Mouse (Mus musculus): ENCODE measurements around the gene Gm973. TPM values are rescaled to one million over a fixed set of nuclear protein-coding genes. Genes with fewer than 3 reads are reported as not detected.

The Gm973 gene
- total and polyA plus RNA-seq, 3 experiments, result 2.3 to 14.9 (median 7.6) TPM

- Histone ChIP-seq H3K4me2 (ENCODE audit: insufficient read depth, low read depth, poor library complexity, severe bottlenecking) (no peak overlapping the region), H3K27ac (ENCODE audit: insufficient read depth, low read depth) (no peak overlapping the region), H3K36me3 (replicated peaks in 1 of 2; ENCODE audit: control insufficient read depth in 1 of 2, insufficient read depth in 1 of 2, low read length in 1 of 2) (no peaks in the 10 kb centered on the region), H3K79me2 (replicated peaks; ENCODE audit: control insufficient read depth, extremely low read depth, insufficient read depth, poor library complexity, severe bottlenecking) (no peaks in the 10 kb centered on the region), H3K27me3 (replicated peaks) (no peaks in the 10 kb centered on the region), H3K9ac (ENCODE audit: insufficient read depth, low read depth) (no peak overlapping the region), H3K4me1 (ENCODE audit: control insufficient read depth in 1 of 2, insufficient read depth in 2 of 2) (peaks cover 4 to 19% of the 10 kb centered on the region in 2 experiments; a peak in 3 of 4 replicates), H3K9me3 (replicated peaks; ENCODE audit: low read length) (no peaks in the 10 kb centered on the region), H3K4me3 (replicated peaks in 1 of 3; ENCODE audit: low read depth in 2 of 3, low read length in 2 of 3, poor library complexity in 1 of 3) (no peak overlapping the region)
- no peak for DNase-seq (ENCODE audit: extremely low read depth)
- in situ Hi-C loops (cut with MboI; ENCODE audit: low pct_ligation_motif_present, low pct_unique_long_range_greater_than_20kb, low sequenced_read_pairs) (no loop called here), dilution Hi-C loops (cut with MboI; ENCODE audit: extremely low pct_ligation_motif_present, extremely low pct_unique_long_range_greater_than_20kb, low sequenced_read_pairs) (no loop called here)
- peak; percentile 32; the same call in 1 of the 2 replicates for TF ChIP-seq BHLHE40 (IDR thresholded peaks at IDR 0.05; ENCODE audit: low read depth, low read length)
- no peak for TF ChIP-seq RAD21 (IDR thresholded peaks at IDR 0.05; ENCODE audit: low read depth, low read length)
- no peak for TF ChIP-seq IRF4 (IDR thresholded peaks at IDR 0.05; ENCODE audit: low read depth, low read length)
- TF ChIP-seq E2F4 (IDR thresholded peaks at IDR 0.05; ENCODE audit: insufficient replicate concordance, low read depth, low read length), result no peak
Measured at GRCm38 (mm10) chr1:59578770-59579169, 62.7 kb downstream of the Gm973 start.

- TF ChIP-seq CHD1 (IDR thresholded peaks at IDR 0.05; ENCODE audit: low read depth, low read length), result no peak
- no peak for TF ChIP-seq NRF1 (IDR thresholded peaks at IDR 0.05; ENCODE audit: low read depth, low read length)
- 0 out of 2 replicates have a peak, but pooled peaks have one; percentile 9 for TF ChIP-seq ETS1 (conservative IDR thresholded peaks at IDR 0.05; ENCODE audit: low read depth, low read length)
- no peak for TF ChIP-seq POLR2AphosphoS2 (IDR thresholded peaks at IDR 0.05; ENCODE audit: low read depth, low read length)
- no peak for TF ChIP-seq PAX5 (IDR thresholded peaks at IDR 0.05; ENCODE audit: low read length)
- 0 out of 2 replicates have a peak, but pooled peaks have one; percentile 12 for TF ChIP-seq TCF12 (IDR thresholded peaks at IDR 0.05; ENCODE audit: low read depth, low read length)
- TF ChIP-seq RAD21 (IDR thresholded peaks at IDR 0.05; ENCODE audit: low read depth, low read length), result no peak
- TF ChIP-seq IRF4 (IDR thresholded peaks at IDR 0.05; ENCODE audit: low read depth, low read length), result no peak
- no peak for TF ChIP-seq MXI1 (IDR thresholded peaks at IDR 0.05; ENCODE audit: low read depth, low read length)
- dilution Hi-C loops (cut with MboI; ENCODE audit: extremely low pct_ligation_motif_present, extremely low pct_unique_long_range_greater_than_20kb, low sequenced_read_pairs) (no loop called here), in situ Hi-C loops (cut with MboI; ENCODE audit: low pct_ligation_motif_present, low pct_unique_long_range_greater_than_20kb, low sequenced_read_pairs) (no loop called here)
- Histone ChIP-seq H3K4me2 (ENCODE audit: insufficient read depth, low read depth, poor library complexity, severe bottlenecking) (no peak overlapping the region), H3K27ac (ENCODE audit: insufficient read depth, low read depth) (no peak overlapping the region), H3K9me3 (replicated peaks; ENCODE audit: low read length) (no peaks in the 10 kb centered on the region), H3K36me3 (replicated peaks in 1 of 2; ENCODE audit: control insufficient read depth in 1 of 2, insufficient read depth in 1 of 2, low read length in 1 of 2) (no peaks in the 10 kb centered on the region), H3K27me3 (replicated peaks) (no peaks in the 10 kb centered on the region), H3K4me3 (replicated peaks in 1 of 3; ENCODE audit: low read depth in 2 of 3, low read length in 2 of 3, poor library complexity in 1 of 3) (no peak overlapping the region), H3K9ac (ENCODE audit: insufficient read depth, low read depth) (no peak overlapping the region), H3K4me1 (ENCODE audit: control insufficient read depth in 1 of 2, insufficient read depth in 2 of 2) (peaks cover 4 to 23% of the 10 kb centered on the region in 2 experiments; a peak in 3 of 4 replicates), H3K79me2 (replicated peaks; ENCODE audit: control insufficient read depth, extremely low read depth, insufficient read depth, poor library complexity, severe bottlenecking) (no peaks in the 10 kb centered on the region)
- no peak for DNase-seq (ENCODE audit: extremely low read depth)
Measured at GRCm38 (mm10) chr1:59579327-59579726, 63.3 kb downstream of the Gm973 start.

DNA sequence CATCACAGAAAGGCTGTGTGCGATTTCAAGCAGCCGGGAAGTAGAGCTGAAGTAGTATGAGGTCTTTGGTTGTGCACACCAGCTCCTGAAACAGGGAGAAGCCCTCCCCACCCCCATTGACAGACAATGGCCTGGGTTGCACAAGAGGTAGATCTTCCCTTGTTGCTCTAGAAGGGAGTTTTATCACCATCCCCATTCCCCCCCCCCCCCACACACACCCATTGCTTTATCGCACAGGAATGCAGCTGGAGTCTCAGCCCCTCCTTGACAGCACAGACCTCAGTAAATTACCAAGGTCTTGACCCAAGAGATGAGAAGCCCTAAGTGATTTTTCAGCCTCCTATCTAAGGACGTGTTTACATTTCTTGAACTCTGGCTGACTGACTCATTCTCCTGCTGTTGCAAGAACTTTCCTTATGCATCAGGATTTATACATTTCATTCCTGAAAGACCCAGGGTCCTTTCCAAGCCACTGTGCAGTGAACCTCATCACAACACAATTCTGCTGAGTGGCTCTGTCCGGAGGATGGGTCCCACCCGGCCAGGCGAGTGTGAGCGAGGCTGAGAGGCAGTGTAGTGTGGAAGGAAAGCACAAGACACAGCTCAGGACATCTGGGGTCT lies 64.2 kb downstream of the Gm973 start:
- peaks cover 4 to 28% of the 10 kb centered on the region in 2 experiments; a peak in 3 of 4 replicates for H3K4me1 ChIP-seq (ENCODE audit: control insufficient read depth in 1 of 2, insufficient read depth in 2 of 2)
- in situ Hi-C loops (cut with MboI; ENCODE audit: low pct_ligation_motif_present, low pct_unique_long_range_greater_than_20kb, low sequenced_read_pairs) (no loop called here), dilution Hi-C loops (cut with MboI; ENCODE audit: extremely low pct_ligation_motif_present, extremely low pct_unique_long_range_greater_than_20kb, low sequenced_read_pairs) (no loop called here)
- no peaks in the 10 kb centered on the region for H3K79me2 ChIP-seq (replicated peaks; ENCODE audit: control insufficient read depth, extremely low read depth, insufficient read depth, poor library complexity, severe bottlenecking)
- H3K27me3 ChIP-seq (replicated peaks), result no peaks in the 10 kb centered on the region
- no peak for TF ChIP-seq MEF2A (IDR thresholded peaks at IDR 0.05; ENCODE audit: borderline replicate concordance, low read depth, low read length)
- no peak for TF ChIP-seq MXI1 (IDR thresholded peaks at IDR 0.05; ENCODE audit: low read depth, low read length)
- no peak for TF ChIP-seq CHD2 (IDR thresholded peaks at IDR 0.05; ENCODE audit: low read length)
- TF ChIP-seq USF1 (IDR thresholded peaks at IDR 0.05; ENCODE audit: low read depth, low read length), result no peak
- TF ChIP-seq TBP (conservative IDR thresholded peaks at IDR 0.05; ENCODE audit: low read depth, low read length), result no peak
- TF ChIP-seq TCF12 (IDR thresholded peaks at IDR 0.05; ENCODE audit: low read depth, low read length), result no peak
- TF ChIP-seq CHD1 (IDR thresholded peaks at IDR 0.05; ENCODE audit: low read depth, low read length), result no peak
- TF ChIP-seq SMC3 (IDR thresholded peaks at IDR 0.05; ENCODE audit: low read depth, low read length), result no peak
- no peak for TF ChIP-seq E2F4 (IDR thresholded peaks at IDR 0.05; ENCODE audit: insufficient replicate concordance, low read depth, low read length)
- no peak for TF ChIP-seq CTCF (conservative IDR thresholded peaks at IDR 0.05 in 1 of 2, IDR thresholded peaks at IDR 0.05 in 1 of 2; ENCODE audit: low read depth in 2 of 2, low read length in 2 of 2)
- TF ChIP-seq JUN (IDR thresholded peaks at IDR 0.05; ENCODE audit: insufficient read depth, low read depth, low read length), result no peak
- no peak for TF ChIP-seq POLR2A (IDR thresholded peaks at IDR 0.05; ENCODE audit: low read depth, low read length)
- H3K9ac ChIP-seq (ENCODE audit: insufficient read depth, low read depth), result no peak overlapping the region
- H3K36me3 ChIP-seq (replicated peaks in 1 of 2; ENCODE audit: control insufficient read depth in 1 of 2, insufficient read depth in 1 of 2, low read length in 1 of 2), result no peaks in the 10 kb centered on the region
- H3K4me3 ChIP-seq (replicated peaks in 1 of 3; ENCODE audit: low read depth in 2 of 3, low read length in 2 of 3, poor library complexity in 1 of 3), result no peak overlapping the region
- H3K4me2 ChIP-seq (ENCODE audit: insufficient read depth, low read depth, poor library complexity, severe bottlenecking), result no peak overlapping the region
- DNase-seq (ENCODE audit: extremely low read depth), result no peak
- H3K9me3 ChIP-seq (replicated peaks; ENCODE audit: low read length), result no peaks in the 10 kb centered on the region
- no peak overlapping the region for H3K27ac ChIP-seq (ENCODE audit: insufficient read depth, low read depth)

All from CH12.LX (cell line).